Mouse (Mus musculus) heart, adult 2 months (tissue): Measurements from ENCODE around the gene Ptpn6. TPM values are rescaled to one million over a fixed set of nuclear protein-coding genes. Genes with fewer than 3 reads are reported as not detected.

Experiments
- DNase-seq, 2 experiments: peaks; one replicate each; pipeline ENCODE4 v3.0.0; 2021
- H3K27ac ChIP-seq: fragments of 200-600 bp; 2 replicates; pipeline ENCODE4 v1.8.1; 2022
- H3K27me3 ChIP-seq: fragments of 200-500 bp; 2 replicates; pipeline ENCODE4 v1.6.1; 2012; ENCODE audit warnings: mild to moderate bottlenecking, low read length, inconsistent platforms, mixed read lengths; ENCODE audit not compliant: control insufficient read depth, insufficient read depth
- H3K36me3 ChIP-seq: fragments of 200-500 bp; 2 replicates; pipeline ENCODE4 v1.6.1; 2012; ENCODE audit warnings: low read length, inconsistent platforms; ENCODE audit not compliant: control insufficient read depth, insufficient read depth
- H3K4me1 ChIP-seq: fragments of 200-500 bp; 2 replicates; pipeline ENCODE4 v1.6.1; 2011; ENCODE audit warnings: low read length; ENCODE audit not compliant: control insufficient read depth, insufficient read depth
- H3K4me3 ChIP-seq: fragments of 200-600 bp; 2 replicates; pipeline ENCODE4 v1.8.1; 2022
- H3K79me2 ChIP-seq: fragments of 200-500 bp; replicated peaks from 2 replicates; pipeline ENCODE4 v1.6.1; 2012; ENCODE audit warnings: mild to moderate bottlenecking, inconsistent platforms, low read length, moderate library complexity, mixed read lengths; ENCODE audit not compliant: control insufficient read depth, insufficient read depth
- H3K9ac ChIP-seq: fragments of 200-500 bp; 2 replicates; pipeline ENCODE4 v1.6.1; 2012; ENCODE audit warnings: low read depth, mild to moderate bottlenecking, control low read depth, inconsistent platforms, low read length, mixed read lengths
- CTCF ChIP-seq: fragments of 200-600 bp; IDR thresholded peaks from 2 replicates; pipeline ENCODE4 v1.8.1; 2022; ENCODE audit warnings: antibody characterized with exemption, mild to moderate bottlenecking, moderate library complexity
- EP300 ChIP-seq: fragments of 200-500 bp; IDR thresholded peaks from 2 replicates; pipeline ENCODE4 v1.6.1; 2011; ENCODE audit warnings: low read depth, low read length, control low read depth; ENCODE audit not compliant: insufficient read depth
- POLR2A ChIP-seq: fragments of 200-500 bp; IDR thresholded peaks from 2 replicates; pipeline ENCODE4 v1.6.1; 2011; ENCODE audit warnings: mild to moderate bottlenecking, low read depth, low read length, control low read depth; ENCODE audit not compliant: insufficient read depth
- WGBS: fragments of 180-500 bp; shearing (Covaris S2); methylation state at CpG from one replicate; pipeline ENCODE4 v1.1.7; 2018; 5-methylcytosine and 5-hydroxymethylcytosine counted together
- intact Hi-C: fragments of 180-260 bp; cut with DNase I; formaldehyde crosslinking; loops from one replicate; pipeline ENCODE4 v1.15.1; 2025
- polyA plus RNA-seq: library from polyadenylated mRNA; depleted of rRNA; stranded (reverse); fragments of >200 nt; gene quantifications from 2 replicates; pipeline ENCODE4 v1.2.3, GENCODE M21; 2012
- total RNA-seq, 2 experiments: library from RNA; stranded (reverse); gene quantifications; 2 replicates each; pipeline ENCODE4 v1.2.3; 2021

Ptpn6 gene
- total and polyA plus RNA-seq, 3 experiments = 3.1 to 8.2 (median 4.4) TPM

DNA sequence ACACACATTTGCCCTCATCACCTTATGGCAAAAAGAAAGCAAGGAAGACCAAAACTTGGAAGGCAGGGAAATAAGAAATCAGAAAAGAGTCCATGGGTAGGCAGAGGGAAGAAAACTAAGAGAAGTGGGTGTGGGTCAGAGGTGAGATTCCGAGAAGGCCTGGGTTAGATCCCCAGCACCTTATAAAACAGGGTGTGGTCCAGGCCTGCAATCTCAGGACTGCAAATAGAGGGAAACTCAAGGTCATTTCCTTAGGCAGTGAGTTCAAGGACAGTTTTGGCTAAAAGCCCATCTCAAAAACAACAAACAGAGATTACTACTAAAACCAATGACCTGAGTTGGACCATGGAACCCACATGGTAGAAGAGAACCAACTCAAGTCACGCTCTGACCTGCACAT is 15.3 kb upstream of the Ptpn6 start:
- no peak for DNase-seq
- peaks cover 8% of the 10 kb centered on the region; the same call in 1 of the 2 replicates for H3K4me1 ChIP-seq
- intact Hi-C loops = no loop called here
- no peak overlapping the region for H3K9ac ChIP-seq
- 73% methylated on average over 2 of the region's 2 CpGs for WGBS
- TF ChIP-seq POLR2A (no peak), CTCF (no peak), EP300 (no peak)
- no peaks in the 10 kb centered on the region for H3K36me3 ChIP-seq
- no peak overlapping the region for H3K4me3 ChIP-seq
- H3K27ac ChIP-seq = no peak overlapping the region
- no peaks in the 10 kb centered on the region for H3K27me3 ChIP-seq
- H3K79me2 ChIP-seq = 0 out of 2 replicates have a peak, but pooled peaks cover 1% of the 10 kb centered on the region

DNA sequence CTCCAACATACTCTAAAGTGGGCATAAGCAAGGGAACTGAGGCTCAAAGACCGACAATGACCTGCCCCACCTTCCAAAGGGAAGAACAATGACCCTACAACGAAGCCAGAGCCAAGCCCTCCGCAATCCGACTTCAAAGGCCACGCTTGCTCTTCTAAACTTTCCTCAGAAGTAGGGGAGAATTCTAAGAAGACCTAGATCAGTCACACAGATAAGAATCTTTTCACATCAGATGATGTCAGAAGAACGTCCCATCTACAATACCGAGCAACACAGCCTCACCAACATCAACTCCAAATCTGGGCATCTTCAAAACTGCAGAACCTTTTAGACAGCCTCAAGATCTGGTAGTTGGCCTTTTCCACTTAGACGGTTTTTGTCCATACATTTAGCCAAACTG is 11.9 kb upstream of the Ptpn6 start:
- Histone ChIP-seq H3K9ac (no peak overlapping the region), H3K27me3 (no peaks in the 10 kb centered on the region), H3K79me2 (0 out of 2 replicates have a peak, but pooled peaks cover 1% of the 10 kb centered on the region), H3K27ac (no peak overlapping the region), H3K36me3 (no peaks in the 10 kb centered on the region), H3K4me3 (no peak overlapping the region), H3K4me1 (peaks cover 3% of the 10 kb centered on the region; the same call in 1 of the 2 replicates)
- no peak for DNase-seq
- WGBS = 80% methylated on average over 8 of the region's 8 CpGs
- intact Hi-C loops = no loop called here
- TF ChIP-seq POLR2A = no peak
- no peak for TF ChIP-seq CTCF
- no peak for TF ChIP-seq EP300

DNA sequence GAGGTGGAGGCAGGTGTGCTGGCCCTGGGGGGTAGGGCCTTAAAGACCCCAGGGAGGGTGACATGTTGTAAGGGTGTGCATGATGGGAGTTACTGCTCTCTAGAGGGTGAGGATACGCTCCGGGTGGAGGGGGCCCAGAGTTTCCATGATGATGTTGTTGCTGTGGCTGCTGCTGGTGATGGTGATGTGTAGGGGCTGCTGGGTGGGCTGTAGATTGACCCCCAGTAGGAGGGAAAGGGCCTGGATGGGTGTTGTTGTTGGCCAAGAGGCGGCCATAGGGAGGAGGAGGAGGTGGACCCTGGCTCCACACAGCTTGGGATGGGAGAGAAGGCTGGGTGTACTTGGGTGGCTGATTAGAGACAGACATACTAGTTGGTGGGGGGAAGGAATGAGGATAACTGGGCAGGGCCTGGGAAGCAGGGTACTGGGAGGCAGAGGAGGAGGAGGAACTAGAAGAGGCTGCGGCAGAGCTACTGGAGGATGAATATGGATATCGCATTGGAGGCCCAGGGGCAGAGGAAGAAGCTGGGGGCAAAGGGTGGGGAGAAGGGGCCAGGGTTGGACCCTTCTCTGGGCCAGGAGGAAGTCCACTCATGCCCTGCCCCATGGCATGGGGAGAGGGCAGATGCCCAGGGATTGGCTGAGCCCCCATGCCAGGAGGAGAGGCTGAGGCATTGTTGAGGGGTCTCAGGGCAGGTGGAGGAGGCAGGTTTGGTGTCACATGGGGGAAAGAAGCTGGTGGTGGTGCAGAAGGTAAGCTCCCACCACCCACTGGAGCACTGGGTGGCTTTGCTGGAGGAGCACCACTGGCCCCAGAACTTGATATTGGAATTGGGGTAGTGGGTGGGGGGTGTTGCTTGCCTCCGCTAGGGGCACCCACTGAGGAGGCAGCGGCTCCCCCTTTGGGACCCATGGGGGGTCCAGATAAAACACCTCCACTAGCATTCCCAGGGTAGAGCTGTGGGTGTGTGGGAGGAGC is 8.4 kb upstream of the Ptpn6 start:
- Histone ChIP-seq H3K4me1 (no peaks in the 10 kb centered on the region), H3K27ac (no peak overlapping the region), H3K9ac (no peak overlapping the region), H3K27me3 (no peaks in the 10 kb centered on the region), H3K4me3 (no peak overlapping the region; the same call in 1 of the 2 replicates), H3K36me3 (no peaks in the 10 kb centered on the region), H3K79me2 (no peaks in the 10 kb centered on the region)
- intact Hi-C loops = no loop called here
- no peak for TF ChIP-seq POLR2A
- TF ChIP-seq CTCF = no peak
- no peak for TF ChIP-seq EP300
- WGBS = 87% methylated on average over 7 of the region's 7 CpGs
- no peak for DNase-seq

DNA sequence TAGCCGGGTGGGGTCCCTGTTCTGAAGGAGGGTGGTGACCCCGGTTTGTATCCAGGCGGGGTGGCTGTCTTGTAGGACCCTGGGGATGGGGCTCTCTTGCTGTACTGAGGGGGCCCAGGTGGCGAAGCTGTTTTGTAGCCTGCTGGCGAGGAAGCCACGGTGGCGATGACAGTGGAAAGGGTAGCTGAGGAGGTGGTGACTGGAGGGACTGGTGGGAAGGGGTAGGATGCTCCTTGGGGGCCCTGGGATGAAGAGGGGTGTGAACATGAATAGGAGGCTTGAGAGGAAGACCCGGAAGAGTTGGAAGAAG is 7.7 kb upstream of the Ptpn6 start:
- H3K27me3 ChIP-seq = no peaks in the 10 kb centered on the region
- peak overlapping the region; percentile 68 for H3K4me3 ChIP-seq
- 24% methylated on average over 8 of the region's 8 CpGs for WGBS
- TF ChIP-seq POLR2A = no peak
- 0 out of 2 replicates have a peak, but pooled peaks have one; percentile 23 for TF ChIP-seq EP300
- H3K27ac ChIP-seq = peak overlapping the region; percentile 96
- H3K36me3 ChIP-seq = no peaks in the 10 kb centered on the region
- H3K4me1 ChIP-seq = peaks cover 3% of the 10 kb centered on the region; the same call in 1 of the 2 replicates
- intact Hi-C loops = no loop called here
- DNase-seq = no peak
- peak overlapping the region; percentile 82 for H3K9ac ChIP-seq
- no peaks in the 10 kb centered on the region for H3K79me2 ChIP-seq

DNA sequence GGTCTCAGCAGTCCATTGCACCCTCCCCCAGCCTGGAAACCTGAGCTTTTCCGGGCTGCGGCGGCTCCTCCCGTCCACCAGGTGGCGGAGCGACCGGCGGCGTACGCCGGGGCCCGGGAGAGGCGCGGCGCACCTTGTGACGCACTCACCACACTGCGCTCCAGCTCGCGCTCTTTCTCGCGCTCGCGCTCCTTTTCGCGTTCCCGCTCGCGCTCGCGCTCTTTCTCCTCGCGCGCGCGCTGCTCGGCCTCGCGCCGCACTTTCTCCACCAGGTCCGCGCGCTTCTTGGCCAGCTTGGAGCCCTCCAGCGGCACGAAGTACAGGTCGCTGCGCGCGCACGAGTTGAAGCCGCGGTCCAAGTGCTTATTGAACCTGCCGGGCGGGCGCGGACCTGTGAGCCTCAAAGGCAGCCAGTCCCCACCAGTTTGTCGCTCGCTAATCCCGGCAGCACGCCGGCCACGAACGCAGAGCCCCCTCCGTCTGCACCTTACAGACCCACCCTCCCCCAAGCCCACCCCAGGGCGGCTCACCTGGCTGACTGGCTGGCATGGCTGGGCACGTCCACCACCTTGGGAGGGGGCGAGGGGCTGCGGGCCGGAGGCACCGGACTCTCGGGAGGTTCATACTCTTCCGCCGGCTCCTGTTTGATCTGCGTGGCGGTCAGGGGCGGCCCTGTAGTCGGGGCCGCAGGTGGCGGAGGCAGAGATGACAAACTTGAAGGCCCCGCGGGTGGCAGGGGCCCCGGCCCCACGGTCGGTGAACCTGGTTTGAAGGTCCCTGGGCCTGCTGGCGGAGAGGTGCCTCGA is 7.2 kb upstream of the Ptpn6 start:
- intact Hi-C loops = loop anchor here (1.0 kb wide), 1 partner anchor 11 kb away; the partner anchor contains the start of genes Atn1 and Gm45234
- H3K27ac ChIP-seq = peak overlapping the region; percentile 96
- H3K27me3 ChIP-seq = no peaks in the 10 kb centered on the region
- no peaks in the 10 kb centered on the region for H3K79me2 ChIP-seq
- DNase-seq = peak; percentile 95 to 96
- 2% methylated on average over 84 of the region's 85 CpGs for WGBS
- peak overlapping the region; percentile 68 for H3K4me3 ChIP-seq
- no peaks in the 10 kb centered on the region for H3K36me3 ChIP-seq
- H3K9ac ChIP-seq = peak overlapping the region; percentile 82
- TF ChIP-seq EP300 (peak; percentile 47; the same call in 1 of the 2 replicates), POLR2A (peak; percentile 77), CTCF (peak; percentile 98; the same call in 1 of the 2 replicates)
- peaks cover 3% of the 10 kb centered on the region; the same call in 1 of the 2 replicates for H3K4me1 ChIP-seq
